Mouse (Mus musculus) central nervous system, embryonic 11.5 days (tissue): ENCODE data around the gene Clint1. TPM values are rescaled to one million over a fixed set of nuclear protein-coding genes. Genes with fewer than 3 reads are reported as not detected.

Source experiments
- polyA plus RNA-seq: library from polyadenylated mRNA; depleted of rRNA; stranded (reverse); fragments of >200 nt; gene quantifications from 2 replicates; pipeline ENCODE4 v1.2.3, GENCODE M21; 2012; rRNA removed

Clint1 gene
- polyA plus RNA-seq: 59.2 and 76.2 TPM in 2 replicates

DNA sequence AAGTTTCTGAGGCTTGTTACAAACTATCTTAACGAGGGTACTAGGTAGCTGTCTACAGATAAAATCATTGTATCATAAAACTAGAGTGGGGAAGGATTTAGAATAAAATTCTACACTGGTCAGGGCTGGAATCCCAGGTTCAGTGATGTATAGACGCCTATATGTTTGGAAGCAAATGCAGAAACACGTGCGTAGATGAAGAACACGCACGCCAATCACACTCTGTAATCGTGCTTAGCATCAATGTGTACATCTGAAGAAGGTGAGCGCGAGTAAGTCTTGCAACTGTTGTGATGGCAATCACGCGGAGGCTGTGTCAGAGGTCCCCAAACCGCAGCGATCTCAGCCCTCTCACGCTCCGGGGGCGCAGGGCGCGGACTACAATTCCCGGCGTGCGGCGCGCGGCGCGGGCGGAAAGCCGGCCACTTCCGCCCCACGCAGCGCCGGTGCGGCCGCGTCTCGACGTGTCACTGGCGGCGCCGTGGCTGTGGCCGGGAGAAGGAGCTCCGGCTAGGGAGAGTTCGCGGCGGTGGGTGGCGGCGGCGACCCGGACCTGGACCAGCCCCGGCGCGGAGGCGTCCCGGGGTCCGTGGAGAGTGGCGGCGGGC is at the start of gene Clint1:
Gene Clint1, plus strand, starts transcription at position 536 of the 608 bp plus-strand sequence.

DNA sequence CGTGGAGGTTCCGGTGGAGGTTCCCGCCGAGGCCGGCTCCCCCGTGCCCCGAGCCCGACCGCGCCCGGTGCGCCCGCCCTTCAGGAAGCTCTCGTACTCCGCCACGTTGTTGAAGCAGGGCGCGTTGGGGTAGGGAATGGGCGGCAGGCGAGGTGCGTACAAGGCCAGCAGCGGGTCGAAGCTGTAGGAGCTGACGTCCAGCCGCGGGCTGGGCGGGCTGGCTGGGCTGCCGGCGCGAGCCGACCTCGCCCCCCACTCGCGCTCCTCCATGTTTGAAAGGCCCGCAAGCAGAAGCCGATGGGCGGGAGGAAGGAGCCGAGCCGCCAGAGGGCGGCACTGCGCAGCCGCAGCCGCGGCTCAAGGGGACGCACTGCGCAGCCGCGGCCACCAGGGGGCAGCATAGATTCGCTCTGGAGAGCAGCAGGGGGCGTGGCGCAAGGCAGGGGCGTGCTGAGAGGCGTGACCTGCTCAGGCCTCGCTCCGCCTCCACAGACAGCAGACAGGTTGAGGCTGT is 92.8 kb downstream of the Clint1 start, which contains the start of gene Lsm11:
Gene Lsm11, minus strand, starts transcription at position 293 of the 514 bp plus-strand sequence.

DNA sequence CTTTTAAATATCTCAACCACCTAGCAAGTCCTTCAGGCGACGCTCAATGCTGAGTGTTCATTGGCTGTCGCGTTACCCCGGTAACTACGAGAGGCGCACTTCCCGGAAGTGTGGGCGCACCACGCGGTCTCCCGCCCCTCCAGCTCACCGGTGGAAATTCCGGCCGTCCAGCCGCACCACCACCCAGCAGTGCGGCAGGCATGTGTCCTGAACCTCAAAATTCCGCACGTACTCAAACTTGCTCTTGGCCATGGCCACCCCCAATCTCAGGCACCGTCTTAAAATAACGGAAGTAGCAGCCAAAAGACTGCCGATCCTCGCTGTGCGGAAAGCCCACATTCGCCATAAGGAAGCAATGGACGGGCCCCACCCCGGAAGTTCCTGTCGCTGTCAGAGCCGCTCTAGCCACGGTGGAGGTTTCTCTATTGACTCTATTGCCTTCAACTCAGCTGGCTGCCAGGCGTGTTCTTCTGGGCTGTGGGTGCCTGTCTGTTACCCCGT is 103.3 kb downstream of the Clint1 start, which contains the start of gene Thg1l:
Gene Thg1l, minus strand, starts transcription at position 368 of the 501 bp plus-strand sequence.

Other genes starting within 250 kb of the Clint1 start
- 10.3 and 14.1 TPM in 2 replicates for gene Lsm11, start 92.9 kb downstream of the Clint1 start, polyA plus RNA-seq
- gene Thg1l, start 103.4 kb downstream of the Clint1 start, polyA plus RNA-seq: 21.2 and 23.1 TPM in 2 replicates
- gene Sox30, start 128.3 kb downstream of the Clint1 start, polyA plus RNA-seq: 0.40 and 0.68 TPM in 2 replicates
- 3.5 and 5.2 TPM in 2 replicates for gene Gm12166, start 200.3 kb downstream of the Clint1 start, polyA plus RNA-seq
- 11.6 and 24.4 TPM in 2 replicates for gene Adam19, start 203.9 kb downstream of the Clint1 start, polyA plus RNA-seq